Mouse (Mus musculus) left cerebral cortex, adult 18-20 months (tissue): ENCODE measurements around the gene Map2k3. TPM values are rescaled to one million over a fixed set of nuclear protein-coding genes. Genes with fewer than 3 reads are reported as not detected.
A peak's percentile ranks its signal among the peaks of the same experiment; 100 is the strongest.
"Not testable (repeated sequence)": the region's sequence is repeated elsewhere in the genome, so short reads cannot be mapped to it uniquely, and the experiment has no call there.

Experiments used
- DNase-seq, 2 experiments: peaks; one replicate each; pipeline ENCODE4 v3.0.0; 2021 to 2022; ENCODE audit warnings: low spot score in 2 of 2, mixed read lengths in 1 of 2
- long read RNA-seq, 2 experiments: library from polyadenylated mRNA; stranded (forward); transcript quantifications; one replicate each; pipeline ENCODE4 v2.0.0; 2021
- total RNA-seq, 2 experiments: library from RNA; stranded (reverse); gene quantifications; 2 replicates each; pipeline ENCODE4 v1.2.3; 2021

Map2k3 gene
- total RNA-seq, result 10 to 100 TPM; 20.5 to 21.4 TPM
- long read RNA-seq, experiment 1, transcript Map2k3-201 (12 exons, 2,198 nt), result major isoform, 37 of 51 reads
- long read RNA-seq, experiment 1, partial matches to known transcripts, result 2 of 51 reads
- long read RNA-seq, experiment 1, other reads (novel, unspliced or antisense), result 10 of 51 reads
- long read RNA-seq, experiment 2, transcript Map2k3-201 (12 exons, 2,198 nt), result major isoform, 14 of 19 reads
- long read RNA-seq, experiment 2, partial matches to known transcripts, result 1 of 19 reads
- long read RNA-seq, experiment 2, other reads (novel, unspliced or antisense), result 3 of 19 reads

DNA sequence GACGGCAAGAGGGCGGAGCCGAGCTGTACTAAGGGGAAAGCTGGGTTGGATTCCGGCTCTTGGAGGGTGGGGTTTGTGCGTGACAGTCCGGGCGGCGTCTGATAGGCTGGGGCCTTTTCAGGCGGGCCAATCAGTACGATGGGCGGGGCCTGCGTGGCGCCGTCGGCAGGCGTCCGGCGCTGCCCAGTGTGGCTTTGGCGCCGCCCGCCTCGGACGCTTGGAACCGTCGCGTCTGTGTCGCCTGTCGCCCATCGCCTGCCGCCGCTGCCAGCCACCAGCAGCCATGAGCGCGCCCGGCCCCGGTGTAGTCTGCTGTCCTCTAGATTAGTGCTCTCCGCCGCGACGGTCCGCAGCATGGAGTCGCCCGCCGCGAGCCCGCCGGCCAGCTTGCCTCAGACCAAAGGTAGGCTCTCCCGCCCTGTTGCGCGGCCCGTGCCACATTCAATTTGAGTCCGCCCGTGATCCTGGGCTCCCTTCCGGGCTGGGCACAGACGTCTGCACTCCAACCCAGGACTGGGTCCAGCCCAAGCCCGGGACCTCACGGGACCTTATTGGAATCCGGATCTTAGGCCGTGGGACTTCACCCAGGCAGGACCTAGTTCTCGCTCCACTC lies at the start of gene Map2k3:
Gene Map2k3 (plus strand): TSS at position 165 of the 613 bp plus-strand sequence.
- DNase-seq, result peak; percentile 93 to 96

DNA sequence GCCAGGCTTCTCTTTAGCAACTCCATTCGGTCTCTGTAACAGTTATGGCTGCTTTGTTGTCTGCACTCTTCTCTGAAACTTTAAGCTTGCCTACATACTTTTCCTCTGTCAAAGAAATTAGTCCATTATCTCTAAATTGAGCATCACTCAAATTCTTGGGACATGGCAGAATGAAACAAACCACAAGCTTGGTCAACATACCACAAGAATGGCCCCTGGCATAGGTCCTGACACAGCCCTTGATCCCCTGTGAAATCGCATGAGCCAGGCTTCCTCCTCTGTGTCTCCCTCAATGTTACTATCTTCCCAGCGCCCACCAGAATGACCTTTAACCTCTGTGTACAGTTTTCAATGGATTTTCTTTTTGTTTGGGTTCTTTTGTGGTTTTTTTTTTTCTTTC lies 49.4 kb upstream of the Map2k3 start:
- no peak for DNase-seq

DNA sequence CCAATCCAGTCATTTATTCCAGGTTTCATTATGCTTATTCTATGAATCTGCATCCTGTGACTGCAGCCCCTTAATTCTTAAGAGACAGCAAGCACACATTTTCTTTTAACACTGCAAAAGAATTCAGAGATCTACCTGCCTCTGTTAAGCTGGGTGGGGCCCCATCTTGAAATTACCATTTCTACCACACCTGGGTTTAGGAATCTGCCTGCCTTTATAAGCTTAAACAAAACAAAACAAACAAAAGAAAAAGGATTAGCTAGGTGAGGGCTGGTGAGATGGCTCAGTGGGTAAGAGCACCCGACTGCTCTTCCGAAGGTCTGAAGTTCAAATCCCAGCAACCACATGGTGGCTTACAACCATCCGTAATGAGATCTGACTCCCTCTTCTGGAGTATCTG lies 44.8 kb upstream of the Map2k3 start:
- DNase-seq, result not testable (repeated sequence)

DNA sequence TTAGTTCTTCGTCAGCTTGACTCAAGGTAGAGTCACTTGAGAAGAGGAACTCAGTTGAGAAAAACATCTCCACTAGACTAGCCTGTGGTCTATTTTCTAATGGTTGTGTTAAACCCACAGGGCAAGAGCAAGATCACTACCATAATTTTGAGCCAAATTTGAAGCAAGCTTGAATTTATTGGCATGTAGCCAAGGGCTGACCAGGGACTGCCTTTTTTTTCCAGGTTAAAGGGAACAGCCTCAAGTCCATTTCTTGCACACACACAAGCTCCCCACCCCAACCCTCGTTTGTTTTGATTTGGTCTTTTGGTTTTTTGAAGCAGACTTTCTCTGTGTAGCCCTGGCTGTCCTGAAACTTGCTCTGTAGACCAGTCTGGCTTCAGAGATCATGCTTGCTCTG lies 42.0 kb upstream of the Map2k3 start:
- DNase-seq, result no peak

DNA sequence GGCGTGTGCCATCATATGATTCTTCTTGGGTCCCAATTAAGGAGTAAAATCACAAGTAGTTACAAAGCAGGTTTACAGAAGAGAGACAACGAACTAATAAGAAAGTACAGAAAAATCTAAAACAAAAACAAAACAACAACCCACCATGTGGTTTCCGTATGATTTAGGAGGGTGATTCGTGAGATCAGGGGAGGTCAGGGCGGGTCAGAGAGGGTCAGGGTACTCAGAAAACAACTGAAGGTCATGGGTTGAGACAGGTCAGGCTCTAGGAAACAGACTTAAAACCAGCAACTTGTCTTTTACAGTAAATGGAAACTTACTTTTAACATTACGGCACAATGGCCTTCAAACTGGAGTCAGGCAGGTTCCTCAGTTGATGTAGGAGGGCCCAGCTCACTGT lies 41.5 kb upstream of the Map2k3 start:
- DNase-seq, result no peak

DNA sequence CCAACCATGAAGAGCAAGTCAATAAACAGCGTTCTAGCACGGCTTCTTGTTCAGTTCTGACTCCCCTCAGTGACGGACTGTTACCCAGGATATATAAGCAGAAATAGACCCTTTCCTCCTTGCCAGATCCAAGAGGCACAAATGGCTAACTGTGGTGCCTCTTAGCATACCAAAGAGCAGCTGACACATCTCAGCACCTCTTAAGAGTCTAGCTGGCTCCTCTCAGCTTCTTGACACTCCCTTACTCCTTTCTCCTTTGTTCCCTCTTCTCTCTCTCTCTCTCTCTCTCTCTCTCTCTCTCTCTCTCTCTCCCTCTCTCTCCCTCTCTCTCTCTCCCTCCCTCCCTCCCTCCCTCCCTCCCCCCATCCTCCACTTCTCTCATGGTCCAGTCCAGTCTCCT lies 41.1 kb upstream of the Map2k3 start:
- DNase-seq, result no peak

DNA sequence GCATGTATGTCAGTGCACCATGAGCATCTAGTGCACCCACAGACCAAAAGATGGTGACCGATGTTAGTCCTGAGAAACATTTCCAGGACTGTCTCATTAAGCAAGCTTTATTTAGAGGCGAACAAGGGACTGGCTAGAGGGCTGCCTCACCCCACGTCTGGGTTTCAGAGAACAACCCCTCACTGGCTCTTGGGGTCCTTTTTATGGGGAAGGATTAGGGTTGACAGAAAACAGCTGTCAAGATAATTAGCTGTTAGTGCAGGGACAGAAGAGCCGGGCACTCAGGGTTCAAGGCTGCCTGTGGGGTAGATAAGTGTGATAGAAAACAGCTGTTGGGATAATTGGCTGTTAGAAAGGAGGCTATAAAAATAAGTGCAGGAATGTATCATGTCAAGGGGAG lies 35.9 kb upstream of the Map2k3 start:
- DNase-seq, result no peak

DNA sequence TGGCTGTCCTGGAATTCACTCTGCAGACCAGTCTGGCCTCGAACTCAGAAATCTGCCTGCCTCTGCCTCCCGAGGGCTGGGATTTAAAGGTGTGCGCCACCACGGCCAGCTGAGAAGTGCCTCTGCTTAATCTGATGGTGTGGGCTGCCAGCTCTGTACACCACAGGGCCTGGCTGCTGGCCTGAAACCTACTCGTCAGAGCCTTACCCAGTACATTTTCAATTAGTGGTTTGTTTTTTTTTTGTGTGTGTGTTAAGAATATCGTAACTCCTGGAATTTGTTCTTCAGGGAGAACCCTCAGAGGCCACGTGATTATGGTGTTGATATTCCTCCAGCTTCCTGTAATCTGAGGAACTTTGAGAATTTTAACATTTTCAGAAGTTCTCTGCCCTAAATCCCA lies 29.8 kb upstream of the Map2k3 start:
- DNase-seq, result no peak

DNA sequence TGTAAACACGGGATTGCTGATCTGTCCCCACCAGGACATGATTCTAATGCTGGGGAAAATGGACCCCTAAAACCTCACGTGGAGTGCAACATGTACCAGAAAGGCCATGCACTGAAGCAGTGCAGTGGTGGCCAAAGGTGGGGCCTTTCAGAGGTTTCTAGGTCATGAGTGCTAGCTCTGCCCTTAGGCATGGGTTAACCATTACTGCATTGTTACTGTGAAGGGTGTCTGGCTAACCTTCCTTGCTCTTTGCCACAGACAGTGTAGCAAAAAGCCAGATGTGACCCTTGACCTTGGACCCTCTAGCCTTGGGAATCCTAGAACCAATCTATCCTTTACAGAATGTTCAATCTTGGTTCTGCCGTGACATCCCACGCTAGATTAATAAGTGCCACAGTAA lies 29.3 kb upstream of the Map2k3 start:
- DNase-seq, result no peak

DNA sequence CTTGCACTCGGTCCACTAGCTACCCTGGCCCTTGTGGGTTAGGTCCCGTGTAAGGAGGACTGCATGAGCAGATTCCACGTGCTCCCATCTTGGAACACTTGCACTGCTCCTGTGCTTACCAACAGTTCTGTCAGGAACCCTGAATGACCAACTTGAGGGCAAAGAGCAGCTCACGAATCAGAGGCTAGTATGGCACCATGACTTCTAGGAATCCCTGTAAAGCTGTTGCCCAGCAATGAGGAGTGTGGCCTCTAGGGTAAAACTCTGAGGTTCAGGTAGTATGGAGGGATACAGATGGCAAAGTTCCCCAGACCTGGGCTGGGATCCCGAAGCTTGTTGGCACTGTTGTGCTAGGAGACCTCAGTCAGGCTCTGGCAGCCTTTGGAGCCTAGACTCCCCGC lies 28.2 kb upstream of the Map2k3 start:
- no peak for DNase-seq

DNA sequence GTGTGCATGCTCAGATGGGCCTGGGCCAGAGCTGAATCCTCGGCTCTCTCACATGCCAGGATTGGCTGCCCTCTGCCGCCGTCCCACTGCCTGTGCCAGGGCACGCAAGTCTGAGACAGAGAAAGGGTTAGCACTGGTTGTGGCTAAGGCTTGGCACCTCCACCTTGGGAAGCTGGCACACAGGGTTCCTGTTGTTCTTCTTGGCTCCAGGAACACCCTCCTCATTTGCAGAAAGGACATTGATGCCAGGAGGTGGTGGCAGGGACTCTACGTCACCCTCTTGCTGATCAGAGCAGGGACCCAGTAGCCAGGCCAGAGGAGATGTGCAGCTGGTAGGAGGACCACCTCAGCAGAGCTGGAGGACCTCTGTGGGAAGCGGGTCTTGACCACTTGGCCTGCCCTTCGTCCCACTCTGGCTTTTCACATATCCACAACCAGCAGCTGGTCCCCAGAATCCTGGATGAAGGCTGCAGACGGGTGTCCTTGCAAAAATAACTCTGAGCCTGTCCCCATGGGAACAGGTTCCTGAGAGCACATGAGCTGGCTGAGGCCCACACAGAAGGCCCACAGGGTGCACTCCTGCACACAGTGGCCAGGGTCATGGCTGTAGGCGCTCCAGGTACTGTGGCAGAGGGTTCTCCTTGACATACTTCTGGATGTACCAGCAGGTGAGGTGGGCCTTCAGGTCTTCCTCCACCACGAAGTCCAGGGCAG lies 26.3 kb upstream of the Map2k3 start:
- no peak for DNase-seq

DNA sequence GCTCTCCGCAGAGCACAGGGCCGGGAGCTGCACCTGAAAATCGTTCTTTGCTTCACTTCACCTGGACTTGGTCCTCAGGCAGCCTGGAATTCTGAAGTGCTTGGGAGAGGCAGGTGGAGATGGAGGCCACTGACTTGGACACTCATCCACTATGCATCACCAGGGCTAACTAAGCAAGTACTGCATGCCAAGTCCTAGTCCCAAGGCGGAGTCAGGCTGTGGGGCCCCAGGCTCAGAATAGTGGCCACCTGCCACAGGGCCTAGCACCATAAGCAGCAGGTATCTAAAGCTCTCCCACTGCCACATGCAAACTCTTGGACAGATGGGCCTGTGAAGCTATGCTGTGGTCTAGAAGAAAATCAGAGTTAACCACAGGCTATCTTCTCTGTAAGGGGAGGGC lies 25.4 kb upstream of the Map2k3 start:
- no peak for DNase-seq

DNA sequence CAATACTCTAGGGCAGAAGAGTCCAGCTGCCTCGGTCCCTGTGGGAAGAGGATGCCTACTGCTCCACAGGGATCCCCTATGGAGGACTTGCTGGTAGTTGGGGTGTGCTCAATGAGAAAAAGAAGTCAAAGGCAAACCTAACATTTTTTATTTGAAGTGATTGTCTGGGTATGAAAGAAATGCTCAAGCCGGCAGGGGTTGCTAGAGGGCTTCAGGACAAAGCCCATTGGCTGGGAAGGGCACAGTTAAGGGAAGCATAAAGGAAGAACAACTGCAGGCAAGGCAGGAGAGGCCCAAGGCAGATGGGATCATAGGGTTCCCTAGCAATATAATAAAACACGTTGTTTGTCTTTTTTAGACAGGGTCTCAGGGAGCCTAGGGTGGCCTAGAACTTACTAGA lies 23.8 kb upstream of the Map2k3 start:
- no peak for DNase-seq

DNA sequence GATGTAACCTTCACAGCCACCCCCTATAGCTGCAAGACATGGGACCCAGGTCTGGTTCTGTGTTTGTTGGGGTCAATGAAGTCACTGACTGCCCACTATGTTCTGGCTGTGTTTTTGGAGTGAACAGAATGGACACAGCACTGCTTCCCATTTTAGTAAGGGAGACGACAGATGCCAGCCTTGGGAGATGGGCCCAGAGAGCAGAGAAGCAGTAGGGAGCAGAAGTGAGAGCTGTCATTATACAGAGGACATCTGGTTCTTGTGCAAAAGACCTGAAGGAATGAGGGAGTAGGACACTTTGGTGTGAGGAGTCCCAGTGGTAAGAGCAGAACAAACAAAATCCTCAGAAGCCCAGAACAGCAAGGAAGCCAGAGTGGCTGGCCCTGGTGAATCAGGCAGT lies 22.2 kb upstream of the Map2k3 start:
- DNase-seq, result no peak

DNA sequence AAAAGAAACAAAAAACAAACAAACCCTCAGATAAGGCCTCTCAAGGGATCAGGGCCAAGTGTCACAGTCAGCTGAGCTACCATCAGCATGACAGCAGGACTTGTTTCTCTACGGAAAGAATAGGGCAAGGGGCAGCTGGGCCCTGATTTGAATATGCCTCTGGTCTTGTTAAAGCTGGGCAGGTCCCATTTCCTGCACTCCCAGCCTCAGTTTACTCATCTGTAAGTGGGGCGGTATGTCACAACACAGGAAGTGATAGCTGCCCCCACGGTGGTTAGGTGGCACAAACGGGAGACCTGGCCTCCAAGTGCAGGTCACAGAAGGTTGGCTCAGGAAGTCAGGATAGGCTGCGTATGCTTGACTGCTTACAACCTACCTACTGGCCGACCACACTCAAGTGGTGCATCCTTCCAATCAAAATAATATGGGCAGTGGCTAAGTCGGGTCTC lies 19.3 kb upstream of the Map2k3 start:
- no peak for DNase-seq

DNA sequence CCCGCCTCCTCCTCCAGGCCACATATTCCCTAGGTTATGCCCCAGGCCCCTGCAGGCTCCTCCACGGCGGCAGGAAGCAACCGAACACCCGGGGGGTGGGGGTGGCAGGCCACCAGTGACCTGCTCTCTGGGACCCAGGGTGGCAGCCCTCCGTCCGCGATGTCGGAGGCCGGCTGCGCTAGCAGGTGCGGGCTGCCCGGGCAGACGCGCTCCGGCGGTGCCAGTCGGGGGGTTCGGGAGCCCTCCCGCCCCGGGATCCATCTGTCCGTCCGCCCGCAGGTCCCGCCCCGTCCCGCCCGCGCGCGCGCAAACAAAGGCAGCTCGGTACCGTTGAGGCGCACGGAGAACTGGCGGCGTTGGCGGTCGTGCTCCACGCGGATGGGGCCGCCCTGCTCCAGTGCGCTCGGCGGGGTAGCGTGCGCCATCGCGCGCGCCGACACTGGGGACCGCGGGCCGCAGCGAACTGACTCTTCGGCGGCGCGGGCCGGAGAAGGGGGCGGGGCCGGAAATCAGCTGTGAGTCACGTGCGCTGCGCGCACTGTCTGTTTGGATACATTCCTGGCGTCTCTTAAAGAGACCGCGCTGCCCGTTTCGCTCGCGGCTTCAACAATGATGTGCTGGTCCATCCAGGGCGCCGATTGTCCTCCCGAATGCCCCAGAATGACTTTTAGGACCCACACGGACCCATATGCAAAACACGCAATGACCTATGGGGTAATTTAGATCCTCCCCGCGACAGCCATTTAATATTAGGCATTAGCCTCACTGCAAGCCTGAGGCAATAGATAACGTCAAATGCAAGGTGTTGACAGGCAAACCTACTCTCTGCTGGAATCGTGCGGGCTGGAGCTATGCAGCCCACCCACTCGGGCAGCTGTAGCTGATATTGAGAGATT lies 18.3 kb upstream of the Map2k3 start:
- DNase-seq, result peak; percentile 90 to 91

DNA sequence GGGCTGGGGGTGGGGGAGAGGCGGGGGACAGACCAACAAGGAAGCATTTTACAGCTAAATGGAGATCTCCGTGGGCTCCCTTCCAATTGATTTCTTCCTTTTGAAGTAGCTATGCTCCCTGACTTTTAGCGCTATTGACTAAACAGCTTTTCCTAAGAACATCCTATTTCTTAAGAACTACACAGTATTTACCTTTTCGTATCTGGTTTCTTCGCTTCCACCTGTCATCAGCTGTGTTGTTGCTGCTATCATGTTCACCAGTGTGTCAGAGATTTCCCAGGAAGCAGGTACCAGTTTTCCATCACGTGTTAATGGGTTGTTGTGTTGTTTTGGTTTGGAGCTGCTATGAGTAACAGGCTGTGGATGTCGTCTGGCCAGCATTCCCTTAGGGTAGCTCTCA lies 17.3 kb upstream of the Map2k3 start, which contains the start of gene Natd1:
Gene Natd1 (minus strand): TSS at position 260 of the 400 bp plus-strand sequence.
- DNase-seq, result no peak

DNA sequence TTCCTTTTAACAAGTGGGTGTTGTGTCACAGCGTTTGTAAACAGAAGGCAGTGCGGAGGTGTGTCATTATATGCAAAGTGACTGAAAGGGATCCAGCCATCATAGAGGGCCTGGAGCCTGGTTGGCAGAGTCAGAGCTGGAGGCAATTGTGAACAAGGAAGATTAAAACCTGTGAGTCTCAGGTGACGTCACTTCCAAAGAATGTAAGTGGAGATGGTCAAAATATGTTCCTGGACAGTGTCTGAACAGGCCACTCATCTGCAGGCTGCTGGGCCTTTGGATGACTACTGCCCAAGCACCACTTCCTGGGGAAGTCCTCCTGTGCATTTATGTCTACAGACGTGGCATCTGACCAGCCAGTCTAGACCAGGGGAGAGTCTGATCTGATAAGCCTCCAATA lies 16.6 kb upstream of the Map2k3 start:
- no peak for DNase-seq

DNA sequence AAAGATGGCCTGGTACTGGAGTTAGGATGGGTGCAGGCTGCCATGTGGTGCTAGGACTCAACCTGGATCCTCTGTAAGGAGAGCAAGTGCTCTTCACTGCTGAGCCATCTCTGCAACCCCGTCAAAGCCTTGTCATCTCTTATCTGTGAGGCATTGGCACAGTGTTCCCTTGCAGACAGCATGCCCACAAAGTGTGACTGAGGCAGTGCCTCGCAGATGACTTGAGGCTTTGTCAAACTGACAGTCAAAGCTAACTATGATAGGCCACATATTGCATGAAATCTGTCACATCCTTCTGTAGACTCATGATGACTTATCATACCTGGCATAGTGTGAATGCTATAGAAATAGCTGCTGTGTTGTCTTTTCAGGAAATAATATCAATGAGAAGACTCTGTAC lies 11.8 kb upstream of the Map2k3 start:
- DNase-seq, result no peak

DNA sequence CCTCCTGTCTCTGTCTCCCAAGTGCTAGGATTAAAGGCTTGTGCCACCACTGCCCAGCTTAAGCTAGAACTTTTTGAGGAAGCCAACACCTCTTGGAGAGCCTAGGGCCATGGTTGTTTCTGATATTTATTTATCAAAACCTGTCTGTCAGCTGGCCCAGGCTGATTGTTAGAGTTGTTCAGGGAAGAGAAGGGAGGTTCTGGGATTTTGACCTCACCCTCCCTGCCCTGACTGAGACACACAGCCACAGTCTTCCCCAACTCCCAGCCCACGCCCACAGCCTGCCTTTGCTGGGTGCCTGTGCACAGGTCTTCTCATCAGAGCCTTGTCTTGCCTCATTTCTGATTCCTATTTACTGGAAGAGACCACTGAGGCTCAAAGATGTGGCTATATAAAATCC lies 9.6 kb upstream of the Map2k3 start:
- DNase-seq, result no peak

DNA sequence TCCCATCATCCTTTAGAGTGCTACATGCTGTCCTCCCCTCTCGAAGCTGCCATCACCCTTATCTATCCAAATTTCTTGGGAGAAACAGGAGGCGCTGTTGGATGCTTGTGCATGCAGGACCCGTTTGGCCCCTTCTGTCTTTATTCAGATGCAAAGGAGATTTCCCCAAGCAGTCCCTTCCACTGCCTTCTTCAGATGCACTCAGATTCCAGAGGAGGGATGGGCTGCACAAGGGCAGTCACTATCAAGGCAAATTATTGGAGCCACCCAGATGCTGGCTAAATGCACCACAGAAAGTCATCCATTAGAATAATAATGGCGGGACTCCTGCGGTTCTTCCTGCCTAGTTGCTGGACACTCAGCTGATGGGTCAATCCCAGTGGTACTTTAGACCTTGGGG lies 8.9 kb upstream of the Map2k3 start:
- no peak for DNase-seq
